Mouse (Mus musculus): ENCODE measurements around the gene Tead1.

GRCm38 (mm10) chr7:112656141-112656662 lies 22.9 kb upstream of the Tead1 start:
- TF ChIP-seq CTCF (IDR thresholded peaks at IDR 0.05; ENCODE audit: low read depth) (no peak), EP300 (optimal IDR thresholded peaks at IDR 0.05) (no peak)
